Mouse (Mus musculus): ENCODE measurements around the gene Lyrm4.

The Lyrm4 gene

DNA sequence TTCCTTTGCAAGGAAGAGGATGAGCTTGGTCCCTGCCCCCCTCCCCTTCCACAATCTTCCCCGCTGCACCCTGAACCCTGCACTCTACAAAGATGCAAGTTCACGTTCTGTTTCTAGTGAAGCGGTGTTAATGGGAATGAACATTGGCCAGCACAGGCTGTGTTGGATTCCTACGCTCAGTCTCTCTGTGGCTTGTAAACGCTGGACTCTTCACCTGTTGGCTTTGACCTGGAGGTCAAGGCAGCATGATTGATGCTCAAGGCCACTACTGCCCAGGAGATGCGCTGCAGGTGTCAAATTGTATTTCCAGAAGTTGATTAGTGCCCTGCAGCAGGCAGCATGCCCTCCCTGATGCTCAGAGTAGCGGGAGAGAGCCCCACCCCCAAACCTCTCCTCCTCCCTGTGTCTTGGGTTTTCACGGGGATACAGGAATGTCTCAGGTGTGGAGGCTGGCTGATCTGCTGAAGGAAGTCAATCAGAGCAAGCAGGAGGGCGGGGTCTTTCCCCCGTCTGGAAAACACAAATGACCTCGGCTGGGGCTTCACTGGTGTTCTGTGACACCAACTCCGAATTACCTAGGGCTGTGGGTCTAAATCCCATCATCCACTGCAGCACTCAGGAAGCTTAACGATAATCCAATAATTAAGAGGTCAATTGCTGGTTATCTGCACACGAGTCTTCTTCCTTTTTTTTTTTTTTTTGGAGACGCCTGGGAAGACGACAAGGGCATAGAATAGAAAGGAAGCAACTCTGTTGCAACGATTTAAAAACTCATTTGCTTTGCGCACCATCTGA, 177.3 kb downstream of the Lyrm4 start:
- DNase-seq (ENCODE audit: low spot score in 2 of 2) = no peak

DNA sequence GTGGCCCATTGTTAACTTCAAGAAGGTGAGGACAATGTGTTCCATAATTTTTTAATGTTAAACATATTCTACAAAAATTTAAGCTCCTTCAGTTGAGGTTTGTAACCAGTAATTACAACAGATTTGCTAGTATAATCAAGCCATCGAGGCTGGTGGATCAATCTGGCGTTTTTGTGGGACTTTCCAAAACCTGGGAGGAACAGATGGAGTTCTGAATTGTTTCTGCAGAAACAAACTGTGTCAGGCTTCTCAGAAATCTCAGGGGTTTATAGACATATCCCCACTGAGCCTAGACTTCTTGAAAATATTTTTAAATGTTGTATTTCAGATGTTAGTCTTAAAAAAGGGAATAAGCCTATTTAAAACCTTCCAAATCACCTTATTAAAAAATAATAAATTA, 179.3 kb downstream of the Lyrm4 start:
- DNase-seq (ENCODE audit: low spot score in 2 of 2) = no peak
